Mouse (Mus musculus): ENCODE measurements around the gene Cpeb1.

Cpeb1 gene

GRCm38 (mm10) chr7:81327661-81328060 lies 127.6 kb downstream of the Cpeb1 start:
- DNase-seq (ENCODE audit: low spot score in 2 of 2), result no peak

- no peak for DNase-seq (ENCODE audit: low spot score in 2 of 2)
These were observed 128.4 kb downstream of the Cpeb1 start for GRCm38 (mm10) chr7:81326859-81327258.

- no peak for DNase-seq (ENCODE audit: low spot score in 2 of 2)
These were observed 129.2 kb downstream of the Cpeb1 start for GRCm38 (mm10) chr7:81326043-81326442.

GRCm38 (mm10) chr7:81321776-81322175 lies 133.5 kb downstream of the Cpeb1 start:
- DNase-seq (ENCODE audit: low spot score in 2 of 2), result no peak

- no peak for DNase-seq (ENCODE audit: low spot score in 2 of 2)
These were observed 135.5 kb downstream of the Cpeb1 start for GRCm38 (mm10) chr7:81319749-81320148.

GRCm38 (mm10) chr7:81315583-81315982 lies 139.7 kb downstream of the Cpeb1 start:
- no peak for DNase-seq (ENCODE audit: low spot score in 2 of 2)

GRCm38 (mm10) chr7:81311581-81311980 lies 143.7 kb downstream of the Cpeb1 start:
- no peak for DNase-seq (ENCODE audit: low spot score in 2 of 2)

GRCm38 (mm10) chr7:81311130-81311529 lies 144.1 kb downstream of the Cpeb1 start:
- DNase-seq (ENCODE audit: low spot score in 2 of 2), result no peak

GRCm38 (mm10) chr7:81309247-81309646 lies 146.0 kb downstream of the Cpeb1 start:
- no peak for DNase-seq (ENCODE audit: low spot score in 2 of 2)

GRCm38 (mm10) chr7:81307735-81308134 lies 147.5 kb downstream of the Cpeb1 start:
- no peak for DNase-seq (ENCODE audit: low spot score in 2 of 2)

GRCm38 (mm10) chr7:81304675-81305074 lies 150.6 kb downstream of the Cpeb1 start:
- no peak for DNase-seq (ENCODE audit: low spot score in 2 of 2)

GRCm38 (mm10) chr7:81304100-81304499 lies 151.2 kb downstream of the Cpeb1 start:
- DNase-seq (ENCODE audit: low spot score in 2 of 2), result no peak

- DNase-seq (ENCODE audit: low spot score in 2 of 2), result no peak
These were observed 151.6 kb downstream of the Cpeb1 start for GRCm38 (mm10) chr7:81303682-81304081.

GRCm38 (mm10) chr7:81301323-81301722 lies 153.9 kb downstream of the Cpeb1 start:
- no peak for DNase-seq (ENCODE audit: low spot score in 2 of 2)

- DNase-seq (ENCODE audit: low spot score in 2 of 2), result no peak
These were observed 157.1 kb downstream of the Cpeb1 start for GRCm38 (mm10) chr7:81298206-81298605.
